Mouse (Mus musculus): ENCODE measurements at regions not wholly inside any gene's neighbourhood (a gene's known extent, or its start where the extent isn't known, plus 50 kb on each side); places are given as distances from the start of the nearest gene placed in this dataset.

- TF ChIP-seq CTCF (IDR thresholded peaks at IDR 0.05; ENCODE audit: low read depth, low read length) (no peak), EP300 (IDR thresholded peaks at IDR 0.05; ENCODE audit: insufficient read depth, low read depth, low read length) (no peak)
Measured at GRCm38 (mm10) chr10:37439863-37440613, 301.3 kb upstream of the Marcks start.

Measured in ES-Bruce4 (cell line).